Mouse (Mus musculus) ovary, postnatal 36 days (tissue): ENCODE data around the gene Foxk1.

ENCODE experiments used
- DNase-seq: peaks from one replicate; pipeline ENCODE4 v3.0.0; 2022; ENCODE audit warnings: low spot score, mixed read lengths

The Foxk1 gene

GRCm38 (mm10) chr5:142482512-142482911 is 81.2 kb downstream of the Foxk1 start:
- DNase-seq: no peak

- DNase-seq: no peak
Observed at GRCm38 (mm10) chr5:142483581-142483980, 82.3 kb downstream of the Foxk1 start.

GRCm38 (mm10) chr5:142486654-142487053 is 85.4 kb downstream of the Foxk1 start:
- DNase-seq: no peak

GRCm38 (mm10) chr5:142489955-142490707 is 88.8 kb downstream of the Foxk1 start:
- DNase-seq: no peak

- DNase-seq: no peak
Observed at GRCm38 (mm10) chr5:142493307-142493706, 92.0 kb downstream of the Foxk1 start.

GRCm38 (mm10) chr5:142495321-142496096 is 94.2 kb downstream of the Foxk1 start:
- no peak for DNase-seq

- peak; percentile 35 for DNase-seq
Observed at GRCm38 (mm10) chr5:142498964-142499363, 97.7 kb downstream of the Foxk1 start.

- no peak for DNase-seq
Observed at GRCm38 (mm10) chr5:142500918-142501317, 99.6 kb downstream of the Foxk1 start.

- peak; percentile 69 for DNase-seq
Observed at GRCm38 (mm10) chr5:142502414-142502813, 101.1 kb downstream of the Foxk1 start.

GRCm38 (mm10) chr5:142504175-142504574 is 102.9 kb downstream of the Foxk1 start:
- DNase-seq: no peak

- DNase-seq: no peak
Observed at GRCm38 (mm10) chr5:142505695-142506423, 104.6 kb downstream of the Foxk1 start.

- DNase-seq: no peak
Observed at GRCm38 (mm10) chr5:142509141-142510060, 108.1 kb downstream of the Foxk1 start.

GRCm38 (mm10) chr5:142510061-142510414 is 108.7 kb downstream of the Foxk1 start:
- DNase-seq: no peak
